Mouse (Mus musculus) bone marrow macrophage, adult 2 months (primary cell): ENCODE results near the gene Dohh. TPM values are rescaled to one million over a fixed set of nuclear protein-coding genes. Genes with fewer than 3 reads are reported as not detected.

Experiments
- H3K27ac ChIP-seq: 2 replicates; pipeline ENCODE4 v1.5.1; 2012; ENCODE audit warnings: low read depth, low read length; ENCODE audit not compliant: insufficient read depth
- H3K4me1 ChIP-seq: 2 replicates; pipeline ENCODE4 v1.6.1; 2012; ENCODE audit warnings: low read length; ENCODE audit not compliant: control insufficient read depth, insufficient read depth
- H3K4me3 ChIP-seq: 2 replicates; pipeline ENCODE4 v1.5.1; 2012; ENCODE audit warnings: mild to moderate bottlenecking, low read length, moderate library complexity; ENCODE audit not compliant: insufficient read depth
- CTCF ChIP-seq: IDR thresholded peaks from 2 replicates; pipeline ENCODE4 v1.5.1; 2012; ENCODE audit warnings: low read depth, mild to moderate bottlenecking, low read length, moderate library complexity
- POLR2A ChIP-seq: IDR thresholded peaks from 2 replicates; pipeline ENCODE4 v1.6.1; 2012; ENCODE audit warnings: mild to moderate bottlenecking, low read depth, low read length, borderline replicate concordance
- polyA plus RNA-seq: library from polyadenylated mRNA; stranded (reverse); fragments of >200 nt; gene quantifications from 2 replicates; pipeline ENCODE4 v1.2.4, GENCODE M21; 2012; ENCODE audit not compliant: missing spikeins, insufficient read depth, insufficient read length

Dohh gene
- polyA plus RNA-seq, 1 experiment: 23.1 TPM

DNA sequence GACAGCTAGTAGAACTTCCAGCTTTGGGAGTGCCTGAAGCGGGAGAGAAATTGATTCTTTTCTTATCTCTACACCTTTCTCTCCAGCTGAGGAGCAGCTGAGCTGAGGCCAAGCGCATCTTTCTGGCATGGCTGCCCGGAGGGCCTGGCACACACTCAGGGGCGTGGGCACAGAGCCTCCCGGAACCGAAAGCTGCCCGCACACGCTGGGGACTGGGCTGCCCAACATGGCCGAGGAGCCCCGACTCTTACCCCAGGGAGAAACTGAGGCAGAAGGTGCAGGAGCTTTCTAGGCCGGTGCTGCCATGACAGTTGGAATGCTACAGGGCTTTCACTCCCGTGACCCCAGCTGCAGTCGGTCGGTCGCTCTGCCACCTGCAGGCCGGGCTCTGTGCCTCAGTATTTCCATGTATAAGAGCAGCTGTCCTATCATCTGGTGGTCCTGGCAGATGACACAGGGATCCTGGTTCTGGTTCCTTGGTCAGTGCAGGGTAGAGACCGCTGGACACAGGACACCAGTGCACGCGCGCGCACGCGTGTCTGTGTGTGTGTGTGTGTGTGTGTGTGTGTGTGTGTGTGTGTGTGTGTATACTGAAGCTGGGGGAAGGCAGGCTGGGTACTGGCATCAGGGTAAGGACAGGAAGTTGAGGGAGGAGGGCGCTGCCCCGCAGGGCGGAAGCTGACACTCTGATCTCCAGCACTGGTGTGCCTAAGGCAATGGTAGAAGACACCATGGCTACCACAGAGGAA lies 49.5 kb downstream of the Dohh start:
- H3K4me1 ChIP-seq: peaks cover 32% of the 10 kb centered on the region
- peak overlapping the region; percentile 94 for H3K27ac ChIP-seq
- TF ChIP-seq POLR2A (no peak), CTCF (no peak)
- peak overlapping the region; percentile 65 for H3K4me3 ChIP-seq

DNA sequence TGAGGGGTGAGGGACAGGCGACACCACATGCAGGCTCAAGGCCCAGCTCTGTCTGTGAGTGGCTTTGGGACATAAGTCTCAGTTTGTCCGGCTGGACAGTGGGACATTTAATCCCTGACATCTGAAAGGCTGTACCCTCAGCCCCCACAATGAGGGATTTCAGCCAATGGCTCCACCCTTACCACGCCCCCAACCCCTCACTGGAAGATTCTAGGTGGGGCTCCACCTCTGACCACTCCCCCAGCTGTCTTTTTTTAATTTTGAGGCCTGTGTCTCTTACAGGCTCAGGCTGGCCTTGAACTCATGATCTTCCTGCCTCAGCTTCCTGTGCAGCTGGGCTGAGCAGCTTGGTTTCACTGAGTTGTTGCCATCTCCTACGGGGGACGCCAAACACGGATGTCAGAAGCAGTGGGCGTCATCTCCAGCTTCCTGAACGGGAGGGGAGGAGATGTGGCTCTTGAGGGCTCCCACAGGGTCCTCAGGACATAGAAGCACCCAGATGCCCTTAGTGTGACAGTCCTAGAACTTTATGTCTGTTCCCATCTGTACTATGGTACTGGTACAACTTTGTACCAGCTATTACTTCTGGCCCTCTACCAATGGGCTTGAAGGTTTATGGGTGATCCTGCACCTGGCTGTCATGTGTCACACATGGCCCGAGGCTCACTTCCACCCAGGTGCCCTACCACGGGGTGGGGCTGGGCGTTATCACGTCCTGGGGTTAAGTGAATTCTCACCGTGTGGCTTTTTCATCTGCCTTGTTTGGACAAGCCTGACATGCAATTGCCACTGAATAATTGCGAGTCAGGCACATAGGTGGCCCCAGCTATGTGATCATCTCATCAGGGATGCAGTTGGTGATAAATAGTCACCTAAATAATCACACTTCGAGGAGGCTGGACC lies 50.4 kb downstream of the Dohh start:
- TF ChIP-seq CTCF: no peak
- TF ChIP-seq POLR2A: no peak
- H3K4me1 ChIP-seq: peaks cover 25% of the 10 kb centered on the region
- peak overlapping the region; percentile 65 for H3K4me3 ChIP-seq
- H3K27ac ChIP-seq: peak overlapping the region; percentile 94

DNA sequence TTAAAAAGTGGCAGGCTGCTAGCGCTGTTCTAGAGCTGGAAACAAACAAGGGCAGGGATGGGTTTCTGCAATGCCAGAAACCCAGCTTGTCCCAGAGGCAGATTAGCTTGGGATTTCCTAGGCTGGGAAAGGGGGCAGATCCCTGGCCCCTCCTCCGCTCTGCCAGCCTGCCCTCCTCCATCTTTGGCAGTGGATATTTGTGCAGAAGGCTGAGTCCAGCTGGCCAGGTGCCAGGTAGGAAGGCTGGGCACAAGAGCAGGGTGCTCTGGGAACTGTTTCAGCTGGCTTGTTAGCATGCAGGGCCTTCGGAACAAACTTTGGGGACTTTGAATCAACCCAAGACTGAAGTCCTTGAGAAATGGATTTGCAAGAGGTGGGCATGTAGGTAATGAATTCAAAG lies 51.2 kb downstream of the Dohh start:
- peaks cover 28% of the 10 kb centered on the region for H3K4me1 ChIP-seq
- no peak overlapping the region for H3K27ac ChIP-seq
- TF ChIP-seq CTCF (no peak), POLR2A (no peak)
- no peak overlapping the region for H3K4me3 ChIP-seq

Other genes starting within 250 kb of the Dohh start
- gene Zbtb7a, start 249.2 kb upstream of the Dohh start, polyA plus RNA-seq: 52.0 and 54.9 TPM in 2 replicates
- gene Pias4, start 216.5 kb upstream of the Dohh start, polyA plus RNA-seq: 21.9 and 28.2 TPM in 2 replicates
- gene Eef2, start 207.8 kb upstream of the Dohh start, polyA plus RNA-seq: 877 and 1,003 TPM in 2 replicates
- gene Dapk3, start 201.4 kb upstream of the Dohh start, polyA plus RNA-seq: 36.4 and 39.8 TPM in 2 replicates
- gene 4930442H23Rik, start 200.6 kb upstream of the Dohh start, polyA plus RNA-seq: not detected in 2 replicates
- gene Nmrk2, start 182.4 kb upstream of the Dohh start, polyA plus RNA-seq: not detected in 2 replicates
- gene Atcay, start 153.6 kb upstream of the Dohh start, polyA plus RNA-seq: not detected in 2 replicates
- 2.7 and 3.0 TPM in 2 replicates for gene Zfr2, start 151.3 kb upstream of the Dohh start, polyA plus RNA-seq
- gene Matk, start 131.5 kb upstream of the Dohh start, polyA plus RNA-seq: 10.8 and 14.4 TPM in 2 replicates
- 46.5 and 51.1 TPM in 2 replicates for gene Mrpl54, start 117.5 kb upstream of the Dohh start, polyA plus RNA-seq
- 34.3 and 36.1 TPM in 2 replicates for gene Apba3, start 117.5 kb upstream of the Dohh start, polyA plus RNA-seq
- gene Tjp3, start 92.8 kb upstream of the Dohh start, polyA plus RNA-seq: 9.2 and 9.8 TPM in 2 replicates
- gene Pip5k1c, start 91.5 kb upstream of the Dohh start, polyA plus RNA-seq: 90.9 and 106 TPM in 2 replicates
- 18.1 and 18.2 TPM in 2 replicates for gene Cactin, start 63.3 kb upstream of the Dohh start, polyA plus RNA-seq
- gene Tbxa2r, start 55.7 kb upstream of the Dohh start, polyA plus RNA-seq: not detected in 2 replicates
- gene Gipc3, start 41.2 kb upstream of the Dohh start, polyA plus RNA-seq: not detected in 2 replicates
- gene Hmg20b, start 33.9 kb upstream of the Dohh start, polyA plus RNA-seq: 52.2 and 53.3 TPM in 2 replicates
- gene Mfsd12, start 26.9 kb upstream of the Dohh start, polyA plus RNA-seq: 80.9 and 86.2 TPM in 2 replicates
- not detected in 2 replicates for gene 4930404N11Rik, start 18.6 kb upstream of the Dohh start, polyA plus RNA-seq
- gene Fzr1, start 5.9 kb upstream of the Dohh start, polyA plus RNA-seq: 32.6 and 35.0 TPM in 2 replicates
- gene Gm48551, start within 50 bp of the Dohh start, polyA plus RNA-seq: 0.75 and 2.2 TPM in 2 replicates
- not detected in 2 replicates for gene Gm48552, start 4.6 kb downstream of the Dohh start, polyA plus RNA-seq
- 41.9 and 45.5 TPM in 2 replicates for gene Smim24, start 8.6 kb downstream of the Dohh start, polyA plus RNA-seq
- gene Nfic, start 71.2 kb downstream of the Dohh start, polyA plus RNA-seq: 31.8 and 38.6 TPM in 2 replicates
- not detected in 2 replicates for gene Celf5, start 98.3 kb downstream of the Dohh start, polyA plus RNA-seq
- gene Ncln, start 112.0 kb downstream of the Dohh start, polyA plus RNA-seq: 37.9 and 40.9 TPM in 2 replicates
- 0.46 TPM in 1 of 2 replicates, not detected in the other for gene S1pr4, start 115.7 kb downstream of the Dohh start, polyA plus RNA-seq
- gene Gna15, start 139.8 kb downstream of the Dohh start, polyA plus RNA-seq: 23.5 and 24.2 TPM in 2 replicates
- gene Gna11, start 160.8 kb downstream of the Dohh start, polyA plus RNA-seq: 10.1 and 10.5 TPM in 2 replicates
- gene Aes, start 175.1 kb downstream of the Dohh start, polyA plus RNA-seq: 478 and 551 TPM in 2 replicates
- 17.9 and 24.5 TPM in 2 replicates for gene Tle2, start 190.1 kb downstream of the Dohh start, polyA plus RNA-seq
- gene Tle6, start 216.6 kb downstream of the Dohh start, polyA plus RNA-seq: 42.3 and 47.9 TPM in 2 replicates
- 0.67 and 0.78 TPM in 2 replicates for gene BC025920, start 221.8 kb downstream of the Dohh start, polyA plus RNA-seq
- 10.9 and 13.2 TPM in 2 replicates for gene Sirt6, start 243.4 kb downstream of the Dohh start, polyA plus RNA-seq
- gene Ankrd24, start 244.1 kb downstream of the Dohh start, polyA plus RNA-seq: 7.8 and 9.6 TPM in 2 replicates